Mouse (Mus musculus): ENCODE data around the gene Plekha4. TPM values are rescaled to one million over a fixed set of nuclear protein-coding genes. Genes with fewer than 3 reads are reported as not detected.
"Not testable (repeated sequence)": the region's sequence is repeated elsewhere in the genome, so short reads cannot be mapped to it uniquely, and the experiment has no call there.

Plekha4 gene
- total RNA-seq, 2 experiments from 2014 or later, result 1.3 to 2.7 TPM

- intact Hi-C loops (cut with DNase I), result no loop called here
- DNase-seq (ENCODE audit: extremely low spot score in 1 of 2, low spot score in 2 of 2), result no peak
Measured at GRCm38 (mm10) chr7:45526474-45527120, 467 bp downstream of the Plekha4 start.

- intact Hi-C loops (cut with DNase I), result not testable (repeated sequence)
Measured at GRCm38 (mm10) chr7:45527169-45527568, 1.0 kb downstream of the Plekha4 start.

DNA sequence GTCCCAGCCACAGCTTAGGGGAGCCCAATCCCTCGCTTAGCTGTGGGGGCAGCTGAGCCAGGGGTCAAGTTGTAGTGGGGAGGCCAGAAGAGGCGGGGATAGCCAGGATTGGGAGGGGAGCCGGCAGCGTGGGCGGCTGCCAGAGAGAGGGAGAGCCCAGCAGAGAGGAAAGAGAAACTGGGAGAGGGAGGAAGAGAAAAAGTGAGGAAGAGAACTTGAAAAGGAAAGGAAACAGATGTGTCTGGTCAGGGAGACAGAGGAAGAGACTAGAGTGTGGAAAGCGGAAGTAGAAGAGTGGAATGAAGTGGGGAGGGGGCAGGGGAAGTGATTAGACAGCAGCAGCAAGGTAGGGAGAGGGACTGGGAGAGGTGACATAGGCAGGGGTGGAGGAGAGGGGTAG is 3.3 kb downstream of the Plekha4 start:
- intact Hi-C loops (cut with DNase I), result no loop called here
- DNase-seq (ENCODE audit: extremely low spot score in 1 of 2, low spot score in 2 of 2), result no peak

More at GRCm38 (mm10) chr7:45527169-45527568, 1.0 kb downstream of the Plekha4 start:
- DNase-seq (ENCODE audit: extremely low spot score in 1 of 2, low spot score in 2 of 2), result not testable (repeated sequence)

- intact Hi-C loops (cut with DNase I), result no loop called here
- no peak for DNase-seq (ENCODE audit: extremely low spot score in 1 of 2, low spot score in 2 of 2)
Measured at GRCm38 (mm10) chr7:45530643-45531042, 4.5 kb downstream of the Plekha4 start.

GRCm38 (mm10) chr7:45535676-45536075 is 9.5 kb downstream of the Plekha4 start:
- DNase-seq (ENCODE audit: extremely low spot score in 1 of 2, low spot score in 2 of 2), result no peak
- intact Hi-C loops (cut with DNase I), result no loop called here

GRCm38 (mm10) chr7:45537602-45538001 is 11.5 kb downstream of the Plekha4 start:
- DNase-seq (ENCODE audit: extremely low spot score in 1 of 2, low spot score in 2 of 2), result no peak
- intact Hi-C loops (cut with DNase I), result no loop called here

- DNase-seq (ENCODE audit: extremely low spot score in 1 of 2, low spot score in 2 of 2), result peak; percentile 62 to 69
- intact Hi-C loops (cut with DNase I), result no loop called here
Measured at GRCm38 (mm10) chr7:45538163-45539041, 12.3 kb downstream of the Plekha4 start.

DNA sequence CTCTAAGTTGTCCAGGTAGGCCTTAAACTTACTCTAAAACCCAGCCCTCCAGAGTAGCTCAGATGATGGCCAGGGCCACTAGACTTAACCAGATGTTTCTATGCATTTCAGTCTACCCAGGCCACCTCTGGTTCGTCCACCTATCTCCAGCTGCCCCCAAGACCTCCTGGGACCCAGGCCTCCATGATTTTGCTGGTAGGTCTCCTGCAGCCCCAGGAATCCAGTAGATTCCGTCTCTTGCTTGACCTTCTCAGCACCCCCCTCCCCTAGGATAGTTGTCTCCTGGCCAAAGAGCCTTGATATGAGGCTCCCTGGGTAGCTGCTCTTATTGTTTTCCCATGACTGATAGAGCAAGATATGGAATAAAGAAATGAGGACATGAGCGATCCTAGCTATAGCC is 13.0 kb downstream of the Plekha4 start:
- DNase-seq (ENCODE audit: extremely low spot score in 1 of 2, low spot score in 2 of 2), result no peak
- intact Hi-C loops (cut with DNase I), result no loop called here

GRCm38 (mm10) chr7:45540213-45540612 is 14.1 kb downstream of the Plekha4 start:
- DNase-seq (ENCODE audit: extremely low spot score in 1 of 2, low spot score in 2 of 2), result no peak
- intact Hi-C loops (cut with DNase I), result no loop called here

GRCm38 (mm10) chr7:45544525-45544924 is 18.4 kb downstream of the Plekha4 start:
- DNase-seq (ENCODE audit: extremely low spot score in 1 of 2, low spot score in 2 of 2), result no peak
- intact Hi-C loops (cut with DNase I), result no loop called here

GRCm38 (mm10) chr7:45549641-45550436 is 23.7 kb downstream of the Plekha4 start:
- intact Hi-C loops (cut with DNase I), result no loop called here
- DNase-seq (ENCODE audit: extremely low spot score in 1 of 2, low spot score in 2 of 2), result no peak

GRCm38 (mm10) chr7:45550821-45551511 is 24.8 kb downstream of the Plekha4 start:
- intact Hi-C loops (cut with DNase I), result no loop called here
- DNase-seq (ENCODE audit: extremely low spot score in 1 of 2, low spot score in 2 of 2), result no peak

DNA sequence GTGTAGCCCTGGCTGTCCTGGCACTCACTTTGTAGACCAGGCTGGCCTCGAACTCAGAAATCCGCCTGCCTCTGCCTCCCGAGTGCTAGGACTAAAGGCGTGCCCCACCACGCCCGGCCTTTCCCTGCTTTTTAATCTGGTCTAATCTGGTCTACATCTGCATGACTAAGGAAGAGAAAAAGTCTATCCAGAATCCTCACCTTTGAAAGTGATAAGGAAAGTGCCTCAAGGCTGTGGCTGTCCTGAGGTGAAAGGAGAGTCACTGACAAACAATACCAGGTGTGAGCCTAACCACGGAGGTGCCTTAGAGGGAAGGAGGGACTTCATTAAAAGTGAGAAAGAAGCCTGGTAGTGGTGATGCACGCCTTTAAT is 25.4 kb downstream of the Plekha4 start:
- DNase-seq (ENCODE audit: extremely low spot score in 1 of 2, low spot score in 2 of 2), result no peak
- intact Hi-C loops (cut with DNase I), result no loop called here

DNA sequence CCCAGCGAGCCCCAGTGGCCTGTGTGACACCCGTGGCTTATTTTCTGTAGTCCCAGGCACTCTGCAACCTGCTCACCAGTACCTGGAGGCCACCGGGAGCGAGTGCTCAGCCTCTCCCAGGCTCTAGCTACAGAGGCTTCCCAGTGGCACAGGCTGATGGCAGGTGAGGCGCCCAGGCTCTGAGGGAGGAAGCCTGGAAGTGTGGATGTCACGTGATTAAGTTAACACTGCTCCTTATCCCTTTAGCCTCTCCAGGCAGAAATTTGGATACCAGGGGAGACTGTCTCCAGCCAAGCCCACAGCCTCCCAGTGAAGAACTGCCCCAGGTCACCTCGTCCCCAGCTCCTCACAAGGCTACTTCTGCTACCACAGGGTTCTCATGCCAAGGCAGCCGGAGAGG is 27.4 kb downstream of the Plekha4 start:
- intact Hi-C loops (cut with DNase I), result no loop called here
- no peak for DNase-seq (ENCODE audit: extremely low spot score in 1 of 2, low spot score in 2 of 2)

GRCm38 (mm10) chr7:45553990-45554389 is 27.9 kb downstream of the Plekha4 start:
- intact Hi-C loops (cut with DNase I), result no loop called here
- DNase-seq (ENCODE audit: extremely low spot score in 1 of 2, low spot score in 2 of 2), result no peak

DNA sequence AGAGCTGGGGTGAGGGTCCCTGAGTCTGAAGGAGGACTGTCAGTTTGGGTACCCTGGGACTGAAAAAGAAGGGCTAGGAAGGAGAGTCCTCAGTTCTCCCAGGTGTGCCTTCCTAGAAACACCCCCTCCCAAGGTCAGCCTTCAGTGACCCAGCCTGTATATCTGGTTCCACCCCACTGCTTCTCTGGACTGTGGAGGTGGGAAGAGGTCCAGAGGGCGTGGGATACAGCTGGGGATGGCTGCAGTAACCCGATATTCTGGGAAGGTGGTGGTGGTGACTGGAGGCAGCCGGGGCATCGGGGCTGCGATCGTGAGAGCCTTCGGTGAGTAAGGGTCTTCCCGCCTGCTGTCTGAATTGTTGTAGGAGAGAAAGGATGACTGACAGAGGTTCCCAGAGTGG is 28.6 kb downstream of the Plekha4 start, which contains the start of gene Hsd17b14:
Gene Hsd17b14 (plus strand): TSS at position 150 of the 400 bp plus-strand sequence.
- DNase-seq (ENCODE audit: extremely low spot score in 1 of 2, low spot score in 2 of 2), result no peak
- intact Hi-C loops (cut with DNase I), result loop anchor here (5.0 kb wide), 1 partner anchor 38 kb away; no protein-coding TSS in a partner anchor

GRCm38 (mm10) chr7:45555787-45556186 is 29.7 kb downstream of the Plekha4 start:
- DNase-seq (ENCODE audit: extremely low spot score in 1 of 2, low spot score in 2 of 2), result peak; percentile 55 to 85
- intact Hi-C loops (cut with DNase I), result loop anchor here (5.0 kb wide), 1 partner anchor 37 kb away; no protein-coding TSS in a partner anchor

GRCm38 (mm10) chr7:45558907-45559306 is 32.8 kb downstream of the Plekha4 start:
- intact Hi-C loops (cut with DNase I), result loop anchor here (5.0 kb wide), 1 partner anchor 33 kb away; no protein-coding TSS in a partner anchor
- DNase-seq (ENCODE audit: extremely low spot score in 1 of 2, low spot score in 2 of 2), result no peak
